In the genomic region with DNA sequence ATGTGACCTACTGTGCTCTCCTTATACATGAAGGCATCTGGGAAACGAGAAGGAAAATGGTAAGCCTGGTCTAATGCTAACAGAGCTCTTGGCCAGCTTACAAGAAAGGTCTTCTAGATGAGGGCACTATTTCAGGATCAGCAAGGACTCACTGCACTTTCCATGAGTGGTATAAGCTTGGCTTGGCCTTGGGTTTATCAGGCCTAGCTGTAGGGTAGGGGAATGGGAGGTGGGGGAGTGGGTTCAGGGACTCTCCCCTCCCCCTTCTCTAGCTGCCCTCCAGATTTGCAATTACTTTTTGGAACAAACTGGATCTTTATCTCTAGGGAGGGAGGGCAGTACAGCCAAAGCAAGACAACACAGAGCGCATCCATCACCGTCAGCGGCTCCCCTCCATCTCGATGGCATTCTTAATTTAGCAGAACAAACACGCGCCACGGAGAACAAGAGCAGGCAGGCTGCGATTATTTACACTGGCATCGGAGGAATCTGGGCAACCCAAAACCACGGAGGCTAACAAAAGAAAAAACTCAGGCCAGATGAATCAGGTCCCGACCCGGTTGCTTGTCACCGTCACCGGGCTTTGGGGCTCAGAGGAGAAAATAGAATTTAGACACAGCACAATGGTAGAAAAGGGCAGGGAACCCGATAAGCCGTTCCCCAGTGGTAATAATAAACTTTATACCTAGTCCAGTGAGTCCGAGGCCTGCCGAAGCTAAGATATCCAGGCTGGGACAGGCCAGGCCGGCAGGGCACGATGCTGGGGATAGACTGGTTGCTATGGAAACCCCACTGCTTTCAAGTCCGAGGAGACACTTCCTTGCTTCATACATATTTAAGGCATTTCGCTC, we compare ENCODE assay signal across 11 mouse cellular contexts.
DNase-seq lines count a peak whose midpoint lies in the region; ATAC-seq lines count a peak whose summit lies in the region.
"Had no signal": no experiment of that assay in that cellular context is flagged by ENCODE, and none has a peak within 500 bp of the region (broad histone marks: within the 10 kb centered on the region; RNA-seq: fewer than 3 reads in every experiment).

No protein-coding gene starts in this region.

- peak overlapping the region; percentile 36; the same call in 1 of the 2 replicates for H3K9ac ChIP-seq in midbrain, embryonic 14.5 days (replicated peaks; ENCODE audit: low read length)
- H3K9ac ChIP-seq: stomach, embryonic 15.5 days had no signal

- 4% methylated on average over 23 of the region's 23 CpGs for WGBS in midbrain, embryonic 14.5 days

- peak overlapping the region; percentile 47 for H3K4me2 ChIP-seq in midbrain, embryonic 14.5 days (ENCODE audit: low read length)
- H3K4me2 ChIP-seq: stomach, embryonic 15.5 days had no signal

- no peaks in the 10 kb centered on the region for H3K27me3 ChIP-seq in midbrain, embryonic 14.5 days (ENCODE audit: control insufficient read depth, insufficient read depth, low read length)
- H3K27me3 ChIP-seq: stomach, embryonic 15.5 days had no signal

- peak overlapping the region; percentile 93 for H3K27ac ChIP-seq in midbrain, embryonic 14.5 days (replicated peaks; ENCODE audit: low read depth, low read length)
- H3K27ac ChIP-seq: macrophage; stomach, embryonic 15.5 days had no signal

- H3K4me3 ChIP-seq in midbrain, embryonic 14.5 days (replicated peaks; ENCODE audit: low read depth, low read length) = no peak overlapping the region
- H3K4me3 ChIP-seq: erythroblast, embryonic 14.5 days; stomach, embryonic 15.5 days had no signal

- peak; percentile 49 to 52 for DNase-seq in cerebellum, postnatal 10 days
- no peak for DNase-seq in cerebellum, adult 8-10 months
- DNase-seq in brain, adult 2 months (ENCODE audit: low read depth, low spot score) = peak; percentile 77
- peak; percentile 19 to 63 for DNase-seq in frontal cortex, adult 2 months (ENCODE audit: extremely low spot score in 1 of 2, low spot score in 1 of 2)
- peak; percentile 89 for DNase-seq in midbrain, embryonic 14.5 days
- DNase-seq in ovary, postnatal 14 days (ENCODE audit: low spot score) = no peak
- DNase-seq in kidney, postnatal 25 days = no peak
- no peak for DNase-seq in adrenal gland, adult 8-10 months

- H3K36me3 ChIP-seq in midbrain, embryonic 14.5 days (ENCODE audit: control insufficient read depth, insufficient read depth, low read length) = no peaks in the 10 kb centered on the region

- H3K9me3 ChIP-seq in midbrain, embryonic 14.5 days (ENCODE audit: control insufficient read depth, low read length) = no peaks in the 10 kb centered on the region
- H3K9me3 ChIP-seq: stomach, embryonic 15.5 days had no signal

- H3K4me1 ChIP-seq in midbrain, embryonic 14.5 days (ENCODE audit: control insufficient read depth, insufficient read depth, low read length) = peaks cover 46% of the 10 kb centered on the region

- peak; percentile 83 for ATAC-seq in midbrain, embryonic 14.5 days (ENCODE audit: low FRiP score, low TSS enrichment)

Comparison
In these comparisons a context has a peak if more than half of its experiments do, and no peak if none do; other contexts are left out.
1. DNase-seq: peak in cerebellum, postnatal 10 days (2 of 2), brain, adult 2 months (single experiment), frontal cortex, adult 2 months (2 of 2) and midbrain, embryonic 14.5 days (single experiment); none in cerebellum, adult 8-10 months (single experiment), ovary, postnatal 14 days (single experiment), kidney, postnatal 25 days (0 of 2) and adrenal gland, adult 8-10 months (single experiment).